Mouse (Mus musculus) stomach, embryonic 14.5 days (tissue): ENCODE data around the gene Sctr. TPM values are rescaled to one million over a fixed set of nuclear protein-coding genes. Genes with fewer than 3 reads are reported as not detected.

ENCODE experiments used
- ATAC-seq: fragments of 200-750 bp; cut with Nextera tagmentation; 2 replicates; pipeline ENCODE4 v1.8.0; 2017; ENCODE audit warnings: low read depth, moderate TSS enrichment; ENCODE audit not compliant: insufficient number of reproducible peaks, insufficient read depth, low FRiP score
- H3K27ac ChIP-seq: fragments of 300-500 bp; sonication (generic); 2 replicates; pipeline ENCODE4 v1.5.1; 2014; ENCODE audit warnings: mild to moderate bottlenecking, low read length, moderate library complexity, mixed read lengths
- H3K27me3 ChIP-seq: fragments of 300-500 bp; sonication (generic); 2 replicates; pipeline ENCODE4 v1.6.1; 2014; ENCODE audit warnings: low read length, control low read depth, mixed read lengths; ENCODE audit not compliant: control insufficient read depth, insufficient read depth
- H3K36me3 ChIP-seq: fragments of 300-500 bp; sonication (generic); 2 replicates; pipeline ENCODE4 v1.6.1; 2014; ENCODE audit warnings: mild to moderate bottlenecking, control low read depth, low read length, moderate library complexity, mixed read lengths; ENCODE audit not compliant: control insufficient read depth, insufficient read depth
- H3K4me1 ChIP-seq: fragments of 300-500 bp; sonication (generic); 2 replicates; pipeline ENCODE4 v1.6.1; 2014; ENCODE audit warnings: low read length, control low read depth, mixed read lengths; ENCODE audit not compliant: control insufficient read depth, insufficient read depth
- H3K4me2 ChIP-seq: fragments of 300-500 bp; sonication (generic); replicated peaks from 2 replicates; pipeline ENCODE4 v1.6.1; 2014; ENCODE audit warnings: low read depth, low read length, control low read depth
- H3K4me3 ChIP-seq: fragments of 300-500 bp; sonication (generic); 2 replicates; pipeline ENCODE4 v1.5.1; 2014; ENCODE audit warnings: low read depth, low read length, control low read depth
- H3K9ac ChIP-seq: fragments of 300-500 bp; sonication (generic); replicated peaks from 2 replicates; pipeline ENCODE4 v1.6.1; 2014; ENCODE audit warnings: low read depth, mild to moderate bottlenecking, control low read depth, low read length, moderate library complexity, mixed read lengths
- H3K9me3 ChIP-seq: fragments of 300-500 bp; sonication (generic); 2 replicates; pipeline ENCODE4 v1.6.1; 2016; ENCODE audit warnings: low read depth, low read length, control low read depth; ENCODE audit not compliant: control insufficient read depth
- WGBS: fragments of 180-500 bp; shearing (Covaris S2); extraction: QIAGEN DNeasy Blood & Tissue Kit; methylation state at CpG from one replicate; pipeline ENCODE4 v1.1.7; 2014; 5-methylcytosine and 5-hydroxymethylcytosine counted together
- polyA plus RNA-seq: library from polyadenylated mRNA; unstranded; fragments of >200 nt; fragmentation: Nextera tagmentation; extraction: Ambion mirVana; gene quantifications from 2 replicates; pipeline ENCODE4 v1.2.1, GENCODE M21; 2014

The Sctr gene
- 2.0 and 2.2 TPM in 2 replicates for polyA plus RNA-seq

DNA sequence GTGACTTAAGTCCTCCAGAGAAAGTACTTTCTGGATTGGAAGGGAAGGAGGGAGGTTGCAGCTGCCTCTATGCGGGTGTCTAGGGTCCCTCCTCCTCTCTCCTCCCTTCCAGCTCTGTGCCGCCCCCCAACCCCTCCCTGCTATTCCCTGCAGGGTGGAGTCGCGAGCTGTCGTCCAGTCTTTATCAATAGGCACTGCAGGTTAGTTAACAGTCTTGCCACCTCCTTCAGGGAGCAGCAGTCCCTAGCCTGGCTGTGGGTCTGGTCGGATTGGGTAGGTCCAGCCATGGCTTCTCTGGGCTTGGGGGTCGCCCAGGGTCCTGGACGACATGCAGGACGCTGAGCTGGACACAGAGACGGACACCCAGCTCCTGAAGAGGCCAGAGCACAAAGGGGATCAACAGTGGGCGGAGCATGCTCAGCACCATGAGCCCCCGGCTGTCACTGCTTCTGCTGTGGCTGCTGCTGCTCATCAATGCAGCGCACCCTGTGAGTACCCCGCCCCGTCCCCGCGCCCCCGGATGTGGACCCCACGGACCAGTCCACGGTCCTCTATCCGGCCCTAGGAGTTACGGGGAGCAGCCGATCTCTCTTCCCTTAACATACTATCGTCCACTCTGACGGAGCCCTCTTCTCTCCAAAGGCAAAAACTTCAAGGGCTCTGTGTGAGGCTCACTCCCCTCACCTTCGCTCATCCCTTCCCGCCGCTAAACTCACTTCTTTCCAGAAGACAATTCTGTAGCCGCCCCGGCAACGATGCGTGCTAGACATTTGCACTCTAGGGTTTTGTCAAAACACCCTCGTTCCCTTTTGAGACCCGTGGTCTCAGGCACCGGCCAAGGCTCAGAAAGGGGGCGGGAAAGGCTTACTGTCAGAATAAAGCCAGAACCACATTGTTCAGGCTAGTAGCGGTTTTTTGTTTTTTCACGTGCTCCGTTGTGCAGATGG lies at the start of gene Sctr:
Gene Sctr, plus strand, starts transcription at position 51 of the 947 bp plus-strand sequence.
- H3K4me3 ChIP-seq: peak within 1 kb of the TSS; percentile 32
- peak; percentile 37; the same call in 1 of the 2 replicates for ATAC-seq
- no peak within 1 kb of the TSS for H3K27ac ChIP-seq
- H3K27me3 ChIP-seq: no peaks in the 10 kb centered on the region
- peaks cover 6% of the 10 kb centered on the region; the same call in 1 of the 2 replicates for H3K4me1 ChIP-seq
- no peaks in the 10 kb centered on the region for H3K36me3 ChIP-seq
- no peaks in the 10 kb centered on the region for H3K9me3 ChIP-seq
- peak within 1 kb of the TSS; percentile 59 for H3K4me2 ChIP-seq
- peak within 1 kb of the TSS; percentile 25; the same call in 1 of the 2 replicates for H3K9ac ChIP-seq
- WGBS: 2% methylated on average over 39 of the region's 39 CpGs

DNA sequence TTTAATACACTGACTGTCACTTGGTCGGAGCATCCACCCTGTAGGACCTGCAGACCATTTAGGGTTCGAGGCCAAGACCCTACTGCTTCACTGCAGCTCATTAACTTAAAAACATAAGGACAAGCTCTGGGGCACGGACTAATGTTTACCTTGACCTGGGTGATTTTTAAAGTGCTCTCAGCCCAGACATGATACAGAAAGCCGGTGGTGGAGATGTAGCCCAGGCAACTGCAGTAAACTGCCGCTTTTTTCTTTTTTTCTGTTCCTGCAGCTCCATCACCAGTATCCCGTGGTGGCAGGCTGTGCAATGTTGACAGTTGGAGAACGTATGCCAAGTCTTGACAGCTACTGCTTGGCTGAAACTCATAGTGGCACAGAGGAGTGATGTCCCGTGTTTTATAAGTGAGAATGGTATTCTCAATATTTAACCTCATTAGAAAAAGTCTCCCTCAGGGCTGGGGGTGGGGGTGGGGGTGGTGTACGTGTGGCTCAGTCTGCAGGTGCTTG lies 48.9 kb upstream of the Sctr start:
- Histone ChIP-seq H3K4me1 (no peaks in the 10 kb centered on the region), H3K9ac (no peak overlapping the region), H3K27ac (no peak overlapping the region), H3K9me3 (no peaks in the 10 kb centered on the region), H3K4me2 (no peak overlapping the region), H3K27me3 (no peaks in the 10 kb centered on the region), H3K4me3 (no peak overlapping the region), H3K36me3 (no peaks in the 10 kb centered on the region)
- no peak for ATAC-seq
- WGBS: 25% methylated on average over 9 of the region's 9 CpGs

DNA sequence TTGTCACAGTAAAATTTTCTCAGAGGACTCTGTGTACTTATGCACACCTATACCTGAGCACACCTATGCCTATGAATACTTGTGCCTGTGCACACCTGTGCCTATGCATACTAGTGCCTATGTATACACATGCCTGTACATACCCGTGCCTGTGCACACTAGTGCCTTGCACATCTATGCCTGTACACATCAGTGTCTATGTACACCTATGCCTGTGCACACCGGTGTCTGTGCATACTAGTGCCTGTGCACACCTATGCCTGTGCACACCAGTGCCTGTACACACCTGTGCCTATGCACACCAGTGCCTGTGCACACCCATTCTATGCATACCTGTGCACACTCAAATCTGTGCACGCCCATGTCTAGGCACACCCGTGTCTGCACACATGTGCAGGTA lies 47.2 kb upstream of the Sctr start:
- no peaks in the 10 kb centered on the region for H3K36me3 ChIP-seq
- no peaks in the 10 kb centered on the region for H3K9me3 ChIP-seq
- H3K27ac ChIP-seq: no peak overlapping the region
- WGBS: 90% methylated on average over 4 of the region's 4 CpGs
- H3K9ac ChIP-seq: no peak overlapping the region
- H3K4me3 ChIP-seq: no peak overlapping the region
- ATAC-seq: no peak
- no peaks in the 10 kb centered on the region for H3K4me1 ChIP-seq
- no peaks in the 10 kb centered on the region for H3K27me3 ChIP-seq
- H3K4me2 ChIP-seq: no peak overlapping the region

DNA sequence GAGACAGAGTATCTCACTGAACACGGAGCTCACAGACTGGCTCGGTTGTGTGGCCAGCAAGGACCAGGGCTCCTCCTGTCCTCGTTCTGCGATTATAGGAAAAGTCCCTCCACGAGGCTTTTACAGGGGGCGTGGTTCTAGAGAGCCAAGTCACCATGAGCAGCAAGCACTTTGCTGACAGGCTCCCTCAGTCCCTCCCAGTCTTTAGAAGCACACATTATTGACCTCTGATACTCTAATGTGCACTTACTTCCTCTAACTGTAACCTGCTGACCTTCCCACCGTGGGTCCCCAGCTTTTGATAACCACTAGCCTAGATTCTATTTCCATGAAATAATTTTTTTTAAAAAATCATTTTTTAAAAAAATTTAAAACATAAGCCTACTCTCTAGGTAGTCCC lies 46.8 kb upstream of the Sctr start:
- peak; percentile 12; the same call in 1 of the 2 replicates for ATAC-seq
- no peak overlapping the region for H3K27ac ChIP-seq
- no peaks in the 10 kb centered on the region for H3K27me3 ChIP-seq
- 49% methylated on average over 7 of the region's 7 CpGs for WGBS
- no peak overlapping the region for H3K4me3 ChIP-seq
- no peaks in the 10 kb centered on the region for H3K4me1 ChIP-seq
- H3K36me3 ChIP-seq: no peaks in the 10 kb centered on the region
- no peak overlapping the region for H3K4me2 ChIP-seq
- no peaks in the 10 kb centered on the region for H3K9me3 ChIP-seq
- H3K9ac ChIP-seq: no peak overlapping the region

DNA sequence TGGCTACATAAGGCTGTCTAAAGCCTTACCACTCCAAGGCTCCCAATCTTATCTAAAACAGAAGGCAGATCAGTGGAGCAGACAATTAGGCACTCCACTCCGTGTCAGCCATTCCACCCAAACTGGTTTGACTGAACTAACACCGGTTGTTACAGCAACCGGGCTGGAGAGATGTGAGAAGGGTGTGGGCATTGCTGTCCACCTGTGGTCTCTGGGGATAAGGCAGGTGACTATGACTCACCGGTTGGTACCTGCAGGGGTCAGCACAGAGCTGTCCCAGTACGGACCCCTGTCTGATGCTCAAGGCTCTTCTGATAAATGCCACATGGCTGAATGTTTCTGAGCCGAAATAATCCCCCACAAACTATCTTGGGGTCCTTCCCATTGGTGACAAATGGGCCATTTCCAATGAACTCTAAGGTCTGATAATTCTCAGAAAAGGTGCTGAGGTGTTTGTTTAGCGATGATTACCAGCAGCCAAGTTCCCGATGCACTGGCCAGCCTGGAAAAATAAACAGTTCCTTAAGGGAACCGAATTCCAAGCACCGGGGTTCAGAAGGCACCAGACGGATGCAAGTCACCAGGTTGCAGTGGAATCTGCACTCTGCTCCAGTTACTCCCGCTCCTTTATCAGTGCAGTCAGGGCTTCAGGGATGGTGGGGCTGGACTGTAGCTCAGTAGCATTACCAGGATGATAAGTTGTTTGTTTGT lies 40.7 kb upstream of the Sctr start:
- no peak overlapping the region for H3K9ac ChIP-seq
- WGBS: 28% methylated on average over 12 of the region's 12 CpGs
- no peak overlapping the region for H3K4me3 ChIP-seq
- no peak overlapping the region for H3K4me2 ChIP-seq
- no peaks in the 10 kb centered on the region for H3K36me3 ChIP-seq
- no peak overlapping the region for H3K27ac ChIP-seq
- no peaks in the 10 kb centered on the region for H3K4me1 ChIP-seq
- no peaks in the 10 kb centered on the region for H3K9me3 ChIP-seq
- ATAC-seq: peak; percentile 42; the same call in 1 of the 2 replicates
- no peaks in the 10 kb centered on the region for H3K27me3 ChIP-seq

DNA sequence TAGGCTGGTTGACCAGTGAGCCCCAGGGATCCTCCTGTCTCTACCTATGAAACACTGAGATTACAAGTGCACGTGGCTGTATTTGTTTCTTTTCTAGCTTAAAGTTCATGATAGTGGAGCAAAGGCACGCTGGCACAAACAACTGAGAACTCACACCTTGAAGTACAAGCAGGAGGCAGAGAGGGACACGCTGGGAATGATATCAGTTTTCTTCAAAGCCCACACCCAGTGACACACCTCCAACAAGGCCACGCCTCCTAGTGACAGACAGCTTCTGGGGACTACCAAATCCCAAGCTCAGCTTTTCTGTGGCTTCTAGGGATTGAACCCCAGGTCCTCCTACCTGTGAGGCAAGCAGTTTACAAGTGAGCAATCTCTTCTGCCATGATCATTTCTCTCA lies 33.6 kb upstream of the Sctr start:
- ATAC-seq: no peak
- no peaks in the 10 kb centered on the region; the same call in 1 of the 2 replicates for H3K4me1 ChIP-seq
- H3K4me3 ChIP-seq: no peak overlapping the region
- no peak overlapping the region for H3K27ac ChIP-seq
- no peaks in the 10 kb centered on the region for H3K9me3 ChIP-seq
- H3K4me2 ChIP-seq: no peak overlapping the region
- H3K9ac ChIP-seq: no peak overlapping the region
- H3K27me3 ChIP-seq: no peaks in the 10 kb centered on the region
- no peaks in the 10 kb centered on the region for H3K36me3 ChIP-seq
- WGBS: 33% methylated on average over 4 of the region's 4 CpGs

DNA sequence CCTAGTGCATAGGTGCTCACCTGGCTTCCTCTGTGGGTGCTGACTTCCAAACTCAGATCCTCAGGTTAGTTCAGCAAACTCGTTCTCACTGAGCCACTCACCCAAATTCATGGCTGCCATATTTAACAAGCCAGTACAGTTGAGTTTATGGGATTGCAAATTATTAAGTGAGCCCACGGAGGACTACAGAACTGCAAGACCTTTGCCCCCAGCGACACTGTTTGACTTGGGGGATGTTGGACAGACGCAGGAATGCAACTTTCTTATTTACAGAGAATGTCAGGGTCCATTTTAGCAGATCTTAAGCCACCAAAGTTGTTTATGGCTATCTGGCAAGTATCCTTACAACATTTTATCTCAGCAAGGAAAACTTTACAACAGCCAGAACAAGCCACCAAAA lies 31.6 kb upstream of the Sctr start:
- no peak overlapping the region for H3K4me2 ChIP-seq
- H3K36me3 ChIP-seq: no peaks in the 10 kb centered on the region

DNA sequence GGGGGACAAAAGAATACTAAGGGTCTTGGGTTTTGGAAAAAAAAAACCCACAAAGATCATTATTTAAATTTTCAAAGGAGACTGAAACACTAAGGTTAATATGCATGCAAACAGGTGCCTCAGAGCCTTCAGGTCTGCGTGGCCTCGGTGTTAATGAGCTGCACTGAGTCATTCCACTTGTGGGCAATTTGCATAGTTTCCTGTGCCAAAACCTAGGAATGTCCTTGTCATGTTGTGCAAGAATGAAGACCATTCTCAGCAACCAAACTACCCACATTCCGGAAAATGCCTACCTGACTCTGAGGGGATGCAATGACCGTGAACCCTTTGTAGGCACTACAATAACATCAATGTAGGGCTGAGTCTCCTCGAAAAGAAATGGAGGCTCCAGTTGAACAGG lies 20.1 kb upstream of the Sctr start:
- ATAC-seq: no peak
- H3K4me3 ChIP-seq: no peak overlapping the region
- no peak overlapping the region for H3K4me2 ChIP-seq
- H3K36me3 ChIP-seq: no peaks in the 10 kb centered on the region
- H3K4me1 ChIP-seq: no peaks in the 10 kb centered on the region
- WGBS: 90% methylated on average over 5 of the region's 5 CpGs
- H3K27me3 ChIP-seq: no peaks in the 10 kb centered on the region
- no peak overlapping the region for H3K9ac ChIP-seq
- H3K27ac ChIP-seq: no peak overlapping the region
- H3K9me3 ChIP-seq: no peaks in the 10 kb centered on the region

More for the DNA sequence above, 31.6 kb upstream of the Sctr start:
- 56% methylated on average over 4 of the region's 4 CpGs for WGBS
- Histone ChIP-seq H3K9ac (no peak overlapping the region), H3K4me1 (no peaks in the 10 kb centered on the region; the same call in 1 of the 2 replicates), H3K27me3 (no peaks in the 10 kb centered on the region), H3K9me3 (no peaks in the 10 kb centered on the region), H3K4me3 (no peak overlapping the region), H3K27ac (no peak overlapping the region)
- no peak for ATAC-seq
